9 mouse cellular contexts compared by ENCODE assay signal in genomic region chr17:83564119-83564820, GRCm38 (mm10). TPM values are rescaled to one million over a fixed set of nuclear protein-coding genes. Genes with fewer than 3 reads are reported as not detected.
DNase-seq lines count a peak whose midpoint lies in the region; ATAC-seq and TF ChIP-seq lines count a peak whose summit lies in the region.
"Had no signal": no experiment of that assay in that cellular context is flagged by ENCODE, and none has a peak within 500 bp of the region (broad histone marks: within the 10 kb centered on the region; RNA-seq: fewer than 3 reads in every experiment).

No protein-coding gene starts in this region.

- H3K4me1 ChIP-seq in erythroblast, embryonic 14.5 days (ENCODE audit: control insufficient read depth): peaks cover 57% of the 10 kb centered on the region
- no peaks in the 10 kb centered on the region for H3K4me1 ChIP-seq in lung, embryonic 14.5 days (ENCODE audit: insufficient read depth)

- H3K36me3 ChIP-seq in erythroblast, embryonic 14.5 days (ENCODE audit: control insufficient read depth): no peaks in the 10 kb centered on the region; the same call in 1 of the 2 replicates
- no peaks in the 10 kb centered on the region for H3K36me3 ChIP-seq in lung, embryonic 14.5 days (ENCODE audit: insufficient read depth)

- H3K9ac ChIP-seq in lung, embryonic 14.5 days: no peak overlapping the region

- intact Hi-C loops in heart, postnatal 36 days (cut with DNase I): loop anchor here (5.0 kb wide), 1 partner anchor 288 kb away; no protein-coding TSS in a partner anchor

- no peak for DNase-seq in lung, embryonic 14.5 days
- DNase-seq in lung, adult 18-20 months: no peak
- DNase-seq in cerebellum, adult 9-10 months: peak; percentile 36
- DNase-seq in heart, postnatal 36 days: peak; percentile 5
- DNase-seq in retina, embryonic 14.5 days (ENCODE audit: low spot score): no peak
- no peak for DNase-seq in thymus, adult 18-20 months
- DNase-seq: adrenal gland, adult 8-10 months had no signal

- no peaks in the 10 kb centered on the region for H3K9me3 ChIP-seq in erythroblast, embryonic 14.5 days (ENCODE audit: control insufficient read depth, low read length)
- no peaks in the 10 kb centered on the region for H3K9me3 ChIP-seq in lung, embryonic 14.5 days (ENCODE audit: low read depth, low read length)

- no peak for TF ChIP-seq CTCF in lung, embryonic 14.5 days (IDR thresholded peaks at IDR 0.05; ENCODE audit: low read depth)

- H3K4me3 ChIP-seq in erythroblast, embryonic 14.5 days (replicated peaks): peak overlapping the region; percentile 25
- H3K4me3 ChIP-seq in lung, embryonic 14.5 days (ENCODE audit: low read depth, low read length): no peak overlapping the region

- H3K27ac ChIP-seq in lung, embryonic 14.5 days (ENCODE audit: low read depth): no peak overlapping the region

- peak overlapping the region; percentile 33; the same call in 1 of the 2 replicates for H3K4me2 ChIP-seq in lung, embryonic 14.5 days

- ATAC-seq in erythroblast, adult 5-6 weeks (replicated peaks; ENCODE audit: low FRiP score, poor library complexity, severe bottlenecking): no peak
- 0 out of 2 replicates have a peak, but pooled peaks have one; percentile 31 for ATAC-seq in lung, embryonic 14.5 days (ENCODE audit: insufficient read depth)

- peaks cover 4% of the 10 kb centered on the region; the same call in 1 of the 2 replicates for H3K27me3 ChIP-seq in erythroblast, embryonic 14.5 days (ENCODE audit: control insufficient read depth)
- H3K27me3 ChIP-seq in lung, embryonic 14.5 days (ENCODE audit: insufficient read depth, low read length): no peaks in the 10 kb centered on the region

- WGBS in lung, embryonic 14.5 days: 43% methylated on average over 12 of the region's 12 CpGs

RNA-seq across cellular contexts. Expression of gene Cox7a2l, which starts 47.1 kb away (rescaled TPM):
- 4.1 and 7.3 TPM in 2 replicates for polyA plus RNA-seq in erythroblast, embryonic 14.5 days (2012)
- total RNA-seq in erythroblast, adult 5-6 weeks (2015; ENCODE audit: low replicate concordance): 86.7 and 92.8 TPM in 2 replicates
- 57.4 and 72.8 TPM in 2 replicates for total RNA-seq in erythroblast, adult 5-6 weeks (2017; ENCODE audit: low replicate concordance)
- polyA plus RNA-seq in lung, embryonic 14.5 days (2014; fragmentation: Nextera tagmentation; extraction: Ambion mirVana): 175 TPM in 2 replicates
- 100 to 1,000 TPM; 284 to 311 TPM for total RNA-seq in heart, postnatal 36 days (2021)

Comparison
In these comparisons a context has a peak if more than half of its experiments do, and no peak if none do; other contexts are left out.
1. DNase-seq: peak in cerebellum, adult 9-10 months (single experiment) and heart, postnatal 36 days (2 of 2); none in lung, embryonic 14.5 days (single experiment), lung, adult 18-20 months (0 of 2), retina, embryonic 14.5 days (single experiment) and thymus, adult 18-20 months (0 of 2).